Mouse (Mus musculus): Measurements from ENCODE around the gene Atp13a2.

The Atp13a2 gene

DNA sequence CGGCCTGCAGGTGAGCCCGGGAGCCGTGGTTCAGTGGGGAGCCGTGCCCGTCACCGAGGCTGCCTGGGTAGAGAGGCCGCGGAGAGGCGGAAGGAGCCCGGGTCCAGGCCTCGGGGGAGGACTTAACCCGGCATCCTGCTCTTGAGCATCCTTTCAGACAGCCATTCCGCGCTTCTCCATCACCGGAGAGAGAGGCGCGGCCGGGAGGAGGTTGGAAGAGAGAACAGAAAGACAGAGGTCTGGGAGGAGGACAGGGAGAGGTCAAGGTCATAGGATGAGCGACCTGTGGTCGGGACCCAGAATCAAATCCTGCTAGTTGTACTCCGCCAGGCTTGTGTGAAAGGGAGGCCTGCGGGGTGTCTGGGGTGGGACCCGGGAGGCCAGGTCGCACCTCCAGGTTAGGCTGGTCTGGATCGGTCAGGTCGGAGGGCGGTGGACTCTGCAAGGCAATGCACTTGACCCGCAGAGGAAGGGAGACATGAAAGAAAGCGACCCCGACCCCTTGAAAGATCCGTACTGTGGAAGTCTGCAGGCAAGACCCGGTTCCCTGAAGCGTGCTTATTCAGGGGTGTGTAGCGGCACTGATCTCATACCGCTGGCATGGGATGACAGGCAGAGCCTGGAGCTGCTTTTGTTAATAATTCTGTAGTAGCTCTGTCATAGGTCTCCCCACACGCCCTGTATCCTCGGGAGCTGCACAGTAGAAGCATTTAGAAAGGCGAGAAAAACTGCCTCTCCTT lies 25.0 kb upstream of the Atp13a2 start:
- DNase-seq (ENCODE audit: inconsistent age in 2 of 2, low spot score in 1 of 2) = no peak

DNA sequence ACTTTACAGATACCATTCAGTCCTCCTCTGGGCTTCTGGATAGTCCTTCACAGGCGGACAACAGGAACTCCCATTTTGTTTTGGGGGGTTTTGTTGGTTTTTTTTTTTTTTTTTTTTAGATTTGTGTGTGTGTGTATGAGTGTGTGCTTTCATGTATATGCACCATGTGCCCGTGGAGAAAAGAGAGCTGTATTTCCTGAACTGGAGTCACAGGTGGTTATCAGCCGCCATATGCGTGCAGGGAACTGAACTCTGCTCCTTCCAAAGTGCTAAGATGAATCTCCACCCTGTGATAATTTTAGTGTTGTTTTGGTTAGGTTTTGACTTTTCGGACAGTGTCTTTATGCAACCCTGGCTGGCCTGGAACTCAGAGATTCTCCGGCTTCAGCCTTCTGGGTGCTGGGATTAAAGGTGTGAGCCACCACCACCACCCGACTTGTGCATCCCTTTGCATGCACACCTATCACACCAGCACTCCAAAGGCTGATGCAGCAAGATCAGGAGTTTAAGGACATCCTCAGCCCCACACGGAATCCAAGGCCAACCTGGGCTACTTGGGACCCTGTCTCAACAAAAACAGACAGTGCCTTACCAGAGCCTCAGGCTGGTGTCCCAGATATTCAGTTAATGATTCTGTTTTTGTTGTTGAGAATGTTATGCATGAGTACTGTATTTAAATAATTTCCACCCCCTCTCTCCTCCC lies 24.3 kb upstream of the Atp13a2 start:
- DNase-seq (ENCODE audit: inconsistent age in 2 of 2, low spot score in 1 of 2) = peak in 1 of 2 experiments; percentile 61

DNA sequence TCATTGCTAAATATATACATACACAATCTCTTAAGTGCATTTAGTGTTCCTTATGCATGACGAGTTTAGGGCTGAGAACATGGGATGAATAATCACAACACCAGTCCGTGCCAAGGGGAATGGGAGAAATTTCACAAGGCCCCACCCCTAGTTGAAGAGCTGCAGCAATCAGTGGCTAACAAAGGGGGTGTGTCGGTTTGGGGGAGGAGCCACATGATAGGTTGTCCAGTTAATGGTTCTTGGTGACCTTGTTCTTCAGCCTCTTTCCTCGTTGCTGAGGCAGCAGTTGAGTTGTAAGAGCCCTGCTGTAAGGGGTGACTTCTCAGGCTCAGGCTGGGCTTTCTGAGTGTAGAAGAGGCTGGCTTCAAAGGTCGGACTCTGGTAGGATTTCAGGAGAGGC lies 23.7 kb upstream of the Atp13a2 start:
- DNase-seq (ENCODE audit: inconsistent age in 2 of 2, low spot score in 1 of 2) = peak; percentile 92 to 95

DNA sequence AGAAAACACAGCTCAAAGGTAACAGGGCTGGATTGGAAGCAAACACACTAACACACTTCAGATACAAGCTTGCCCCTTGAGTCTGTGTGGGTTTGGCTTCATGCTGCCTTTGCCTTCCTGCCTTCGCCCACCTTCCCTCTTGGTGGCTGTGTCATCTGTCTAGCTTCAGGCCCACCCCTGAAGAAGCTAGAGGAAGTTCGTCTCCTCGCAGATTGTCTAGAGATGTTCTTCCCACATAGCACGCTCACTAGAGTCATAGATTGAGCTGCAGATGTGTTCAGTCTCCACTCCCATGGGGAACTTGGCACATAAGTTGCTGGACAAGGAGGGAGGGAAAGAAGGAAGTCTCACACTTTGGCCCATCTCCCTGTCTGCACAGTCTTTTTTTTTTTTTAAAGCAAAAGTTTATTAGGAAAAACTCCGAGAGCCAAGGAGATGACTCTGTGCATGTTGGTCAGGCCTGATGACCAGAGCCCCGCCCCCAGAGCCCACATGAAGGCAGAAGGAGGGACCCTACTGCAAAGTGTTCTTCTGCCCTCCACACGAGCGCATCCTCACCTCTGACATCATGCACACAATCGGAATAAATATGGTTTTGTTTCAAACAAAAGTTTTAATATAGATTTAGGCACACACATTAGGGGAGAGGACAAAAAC lies 22.6 kb upstream of the Atp13a2 start:
- peak in 1 of 2 experiments; percentile 58 for DNase-seq (ENCODE audit: inconsistent age in 2 of 2, low spot score in 1 of 2)

DNA sequence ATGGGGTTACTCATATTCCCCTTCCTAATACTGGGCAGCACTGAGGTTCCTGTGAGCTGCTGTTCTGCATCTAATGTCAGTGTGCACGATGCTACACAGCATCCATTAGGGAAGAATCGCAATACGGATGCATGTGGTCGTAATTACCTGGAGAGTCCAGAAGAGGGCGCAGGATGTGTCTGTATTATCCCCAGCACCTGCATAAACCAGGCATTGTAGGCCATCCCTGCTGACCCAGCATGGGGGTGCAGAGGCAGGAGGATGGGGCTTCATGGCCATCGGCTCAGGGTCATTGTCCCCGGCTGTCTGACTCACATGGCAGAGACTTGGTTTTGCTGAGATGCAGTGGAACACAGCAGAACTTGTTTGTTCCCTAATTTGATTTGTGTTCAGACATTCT lies 22.1 kb upstream of the Atp13a2 start:
- DNase-seq (ENCODE audit: inconsistent age in 2 of 2, low spot score in 1 of 2) = peak; percentile 92 to 95

DNA sequence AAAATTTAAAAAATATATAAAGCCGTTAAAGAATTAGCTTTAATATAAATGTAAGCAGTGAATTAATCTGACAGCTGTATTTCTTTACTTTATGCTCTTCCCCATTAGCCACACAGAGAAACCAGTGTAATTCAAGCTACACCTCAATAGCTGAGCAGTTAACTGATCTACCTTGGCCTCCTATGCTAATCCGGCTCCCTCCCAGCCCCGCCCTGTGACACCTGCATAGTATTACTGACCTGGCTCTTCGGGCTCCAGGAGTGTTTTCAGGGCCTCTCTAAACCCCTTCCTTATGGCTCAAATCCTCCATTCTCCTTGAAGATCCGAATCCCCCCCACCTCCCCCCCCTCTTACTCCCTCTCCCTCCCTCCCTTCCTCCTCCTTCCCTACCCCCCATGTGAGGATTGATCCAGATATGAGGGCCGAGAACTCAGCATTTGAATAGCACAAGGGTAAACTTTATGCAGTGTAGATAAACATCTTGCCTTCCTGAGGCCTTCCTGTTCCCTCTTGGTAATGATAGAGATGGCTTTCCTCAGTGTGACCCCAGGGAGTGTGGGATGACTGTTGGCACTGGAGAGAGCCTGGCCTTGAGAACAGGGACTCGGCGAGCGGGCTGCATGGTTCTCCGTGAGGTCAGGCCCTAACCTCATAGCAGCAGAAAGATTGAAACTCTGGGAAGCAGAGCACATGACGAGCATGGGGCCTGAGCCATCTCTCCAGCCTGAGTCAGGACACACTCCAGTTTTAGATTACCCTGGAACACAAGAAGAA lies 19.1 kb upstream of the Atp13a2 start:
- peak; percentile 74 to 75 for DNase-seq (ENCODE audit: inconsistent age in 2 of 2, low spot score in 1 of 2)

DNA sequence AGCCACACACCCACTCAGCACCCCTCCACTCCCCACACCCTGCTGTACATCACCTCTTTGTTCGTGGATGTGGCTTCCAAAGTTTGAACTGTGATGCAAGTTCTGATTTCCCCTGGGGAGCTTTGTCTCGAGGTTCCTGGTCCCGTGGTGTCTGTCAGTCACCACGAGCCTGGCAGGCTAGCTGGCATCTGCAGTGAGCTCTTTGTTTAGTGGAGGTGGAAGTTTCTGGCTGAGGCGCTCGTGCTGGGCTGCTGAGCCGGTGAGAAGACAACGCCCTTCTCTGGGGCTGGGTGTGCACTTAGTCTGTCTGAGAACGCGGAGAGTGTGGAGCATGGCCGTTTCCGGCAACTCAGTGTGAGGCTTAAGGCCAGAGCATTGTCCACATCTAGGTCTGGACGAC lies 15.0 kb upstream of the Atp13a2 start:
- DNase-seq (ENCODE audit: inconsistent age in 2 of 2, low spot score in 1 of 2) = no peak

DNA sequence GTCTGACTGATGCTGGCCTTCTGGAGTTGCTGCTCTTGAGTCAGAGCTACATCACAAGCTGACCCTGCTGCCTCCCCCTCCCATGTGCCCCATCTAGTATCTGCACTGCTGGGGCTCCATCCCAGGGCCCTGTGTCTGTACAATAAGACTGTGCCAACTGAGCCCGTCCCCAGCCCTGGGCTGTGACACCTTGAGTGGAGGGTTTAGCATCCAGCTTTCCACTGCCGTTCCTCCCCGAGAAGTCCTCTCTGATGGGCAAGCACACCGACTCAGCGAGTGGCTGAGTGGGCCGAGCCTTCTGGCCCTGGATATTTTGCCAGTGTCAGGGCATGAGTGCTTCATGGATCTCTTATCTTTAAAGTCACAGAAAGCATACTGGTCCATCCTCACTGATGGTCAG lies 12.3 kb upstream of the Atp13a2 start:
- peak in 1 of 2 experiments; percentile 53 for DNase-seq (ENCODE audit: inconsistent age in 2 of 2, low spot score in 1 of 2)

DNA sequence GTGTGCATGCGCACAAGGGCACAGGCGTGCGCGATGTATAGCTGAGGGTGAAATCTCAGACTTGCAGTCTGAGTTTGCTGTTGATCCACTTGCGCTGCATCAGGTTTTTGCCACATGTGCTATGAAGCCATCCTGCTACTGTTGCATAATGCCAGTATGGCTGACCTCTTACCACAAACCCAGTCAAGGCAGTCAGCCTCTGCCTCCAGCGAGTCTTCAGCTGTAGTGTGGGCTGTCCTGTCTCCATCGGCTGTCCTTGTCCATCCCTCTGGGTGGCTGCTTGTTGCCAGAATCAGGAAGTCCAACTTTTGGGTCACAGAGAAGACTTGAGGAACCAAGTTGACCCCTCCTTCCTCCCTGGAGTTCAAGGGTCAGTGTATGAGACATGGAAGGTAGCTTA lies 11.3 kb upstream of the Atp13a2 start:
- DNase-seq (ENCODE audit: inconsistent age in 2 of 2, low spot score in 1 of 2) = peak in 1 of 2 experiments; percentile 73

DNA sequence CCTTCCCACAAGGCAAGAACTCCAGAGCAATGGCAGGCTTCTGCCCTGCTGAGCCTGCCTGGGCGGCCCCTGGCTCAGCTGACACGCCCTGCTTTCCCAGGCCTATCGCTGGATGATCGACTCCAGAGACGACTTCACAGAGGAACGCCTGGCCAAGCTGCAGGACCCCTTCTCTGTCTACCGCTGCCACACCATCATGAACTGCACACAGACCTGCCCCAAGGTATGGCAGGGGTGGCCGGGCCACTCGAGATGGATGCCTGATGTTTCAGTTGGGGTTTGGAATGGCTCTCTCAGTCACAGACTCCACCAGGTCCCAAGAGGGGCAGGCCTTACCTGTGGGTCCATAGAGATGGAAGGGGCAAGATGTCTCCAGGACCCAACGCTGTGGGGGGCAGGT lies 9.4 kb upstream of the Atp13a2 start:
- no peak for DNase-seq (ENCODE audit: inconsistent age in 2 of 2, low spot score in 1 of 2)

DNA sequence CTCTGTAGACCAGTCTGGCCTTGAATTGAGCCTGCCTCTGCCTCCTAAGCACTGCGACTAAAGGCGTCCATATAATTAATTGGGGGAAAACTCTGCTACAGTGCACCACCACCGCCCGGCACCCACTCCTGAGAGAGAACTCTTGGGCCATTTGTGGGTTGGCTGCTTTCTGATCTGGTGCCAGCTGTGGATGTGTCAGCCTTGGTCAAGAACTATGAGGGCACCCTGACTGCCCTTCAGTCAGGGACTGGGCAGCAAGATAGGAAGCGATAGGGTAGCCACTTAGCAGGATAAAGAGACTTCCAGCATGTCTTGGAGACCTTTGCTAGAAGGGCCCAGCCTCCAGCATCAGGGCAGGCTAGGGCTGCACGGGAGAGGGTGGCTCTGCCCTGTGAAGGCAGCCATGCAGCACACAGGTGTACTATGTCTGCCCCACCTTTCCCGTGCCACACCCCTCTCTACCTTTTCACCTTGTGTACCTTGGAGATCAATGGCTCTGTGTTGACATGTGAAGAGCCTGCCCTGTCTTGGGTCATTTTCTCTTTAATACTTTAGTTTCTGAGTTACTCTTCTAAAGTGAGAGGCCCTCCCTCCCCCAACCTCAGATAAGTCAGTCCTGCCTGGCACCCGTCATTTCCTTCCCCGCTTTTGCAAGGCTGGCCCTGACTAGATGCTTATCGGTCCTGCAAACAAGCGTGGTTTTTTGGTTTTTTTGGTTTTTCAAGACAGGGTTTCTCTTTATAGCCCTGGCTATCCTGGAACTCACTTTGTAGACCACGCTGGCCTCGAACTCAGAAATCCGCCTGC lies 8.6 kb upstream of the Atp13a2 start:
- DNase-seq (ENCODE audit: inconsistent age in 2 of 2, low spot score in 1 of 2) = peak; percentile 86 to 90

DNA sequence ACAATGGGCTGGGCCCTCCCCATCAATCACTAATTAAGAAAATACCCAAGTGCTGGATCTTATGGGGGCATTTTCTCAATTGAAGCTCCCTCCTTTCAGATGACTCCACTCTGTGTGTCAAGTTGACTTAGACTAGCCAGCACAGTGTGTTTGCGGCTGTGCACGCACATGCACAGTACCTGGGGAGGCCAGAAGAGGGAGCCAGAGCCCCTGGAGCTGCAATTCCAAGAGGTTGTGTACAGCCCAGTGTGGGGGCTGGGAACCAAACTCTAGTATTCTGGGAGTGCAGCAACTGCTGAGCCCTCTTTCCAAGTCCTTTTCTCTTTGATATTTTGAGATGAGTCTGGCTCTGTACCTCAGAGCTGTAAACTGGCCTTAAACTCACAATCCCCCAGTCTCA lies 5.1 kb upstream of the Atp13a2 start:
- no peak for DNase-seq (ENCODE audit: inconsistent age in 2 of 2, low spot score in 1 of 2)

DNA sequence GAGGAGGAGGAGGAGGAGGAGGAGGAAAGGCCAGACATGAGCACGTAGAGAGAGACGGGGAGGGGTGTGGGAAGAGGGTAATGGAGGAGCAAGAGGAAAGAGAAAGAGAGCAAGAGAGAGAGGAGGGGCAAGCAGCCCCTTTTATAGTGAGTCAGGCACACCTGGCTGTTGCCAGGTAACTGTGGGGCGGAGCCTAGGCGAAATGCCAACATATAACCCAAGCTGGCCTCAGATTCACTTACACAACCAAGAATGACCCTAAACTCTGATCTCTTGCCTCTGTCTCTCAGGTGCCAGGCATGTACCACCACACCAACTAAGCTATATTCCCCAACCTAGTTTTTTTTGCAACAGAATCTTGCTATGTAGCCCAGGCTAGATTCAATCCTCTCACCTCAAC lies 3.9 kb upstream of the Atp13a2 start:
- DNase-seq (ENCODE audit: inconsistent age in 2 of 2, low spot score in 1 of 2) = no peak

DNA sequence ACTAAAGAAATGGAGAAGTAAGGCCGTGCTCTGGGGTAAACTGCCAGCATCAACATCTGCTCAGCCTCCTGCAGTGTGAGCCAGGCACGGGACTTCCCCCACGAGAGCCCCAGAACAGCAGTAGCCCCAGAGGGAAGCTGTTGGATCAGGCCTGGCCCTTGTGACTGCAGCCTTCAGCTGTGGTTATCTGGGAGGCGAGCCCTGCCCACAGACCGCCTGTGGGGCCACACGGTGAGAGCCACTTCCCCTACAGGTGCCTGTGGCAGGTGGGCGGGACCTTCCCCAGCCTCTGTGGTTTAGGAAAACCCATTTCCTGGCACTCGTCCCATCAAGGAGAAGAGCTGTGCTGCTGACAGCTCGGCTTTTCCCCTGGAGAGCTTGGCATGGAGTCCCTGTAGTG lies 3.2 kb upstream of the Atp13a2 start:
- peak; percentile 57 to 69 for DNase-seq (ENCODE audit: inconsistent age in 2 of 2, low spot score in 1 of 2)

DNA sequence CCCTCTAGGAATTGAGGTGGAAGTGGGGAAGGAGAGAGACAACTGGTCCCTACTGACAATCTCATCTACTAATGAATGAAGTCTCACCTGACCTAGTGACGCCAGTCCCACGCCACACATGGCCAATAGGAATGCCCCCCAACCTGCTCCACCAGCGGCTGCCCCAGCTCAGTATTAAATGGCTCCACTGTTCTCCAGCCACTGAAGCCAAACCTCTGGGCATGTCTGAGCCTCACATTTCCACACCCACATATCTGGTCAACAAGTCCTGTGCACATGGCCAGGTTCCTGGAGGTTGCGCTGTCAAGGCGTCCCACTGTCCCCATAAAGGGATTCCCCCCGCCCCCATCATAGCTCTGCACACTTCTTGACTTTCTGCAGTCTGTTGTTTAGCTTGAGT lies 2.1 kb upstream of the Atp13a2 start:
- DNase-seq (ENCODE audit: inconsistent age in 2 of 2, low spot score in 1 of 2) = no peak

DNA sequence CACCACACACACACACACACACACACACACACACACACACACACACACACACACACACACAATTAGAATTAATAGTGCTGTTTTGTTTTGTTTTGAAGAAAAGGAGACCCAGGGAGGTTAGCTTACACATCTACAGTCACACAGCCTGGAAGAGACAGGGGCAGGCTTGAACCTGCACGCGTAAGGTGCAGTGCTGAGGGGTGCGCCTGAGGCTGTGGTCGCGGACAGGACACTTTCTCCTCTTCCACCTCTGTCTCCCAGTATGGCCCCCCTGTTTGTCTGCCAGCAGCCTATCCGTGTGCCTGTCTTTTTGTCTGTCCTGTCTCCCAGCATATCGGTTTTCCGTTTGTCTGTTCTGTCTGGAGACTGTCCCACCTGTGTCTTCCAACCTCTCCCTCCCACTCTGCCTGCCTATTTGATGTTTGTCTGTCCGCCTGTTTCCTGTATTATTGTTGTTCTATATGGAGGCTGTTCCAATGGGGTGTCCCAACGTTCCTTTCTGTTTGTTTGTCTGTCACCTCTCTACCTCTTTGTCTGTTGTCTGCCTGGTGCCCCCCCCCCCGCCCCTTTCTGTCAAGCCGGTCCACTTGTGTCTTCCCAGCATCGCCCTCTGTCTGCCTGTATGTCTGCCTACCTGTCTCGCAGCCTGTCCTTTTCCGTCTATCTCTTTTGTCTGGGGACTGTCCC lies 506 bp upstream of the Atp13a2 start:
- no peak for DNase-seq (ENCODE audit: inconsistent age in 2 of 2, low spot score in 1 of 2)

DNA sequence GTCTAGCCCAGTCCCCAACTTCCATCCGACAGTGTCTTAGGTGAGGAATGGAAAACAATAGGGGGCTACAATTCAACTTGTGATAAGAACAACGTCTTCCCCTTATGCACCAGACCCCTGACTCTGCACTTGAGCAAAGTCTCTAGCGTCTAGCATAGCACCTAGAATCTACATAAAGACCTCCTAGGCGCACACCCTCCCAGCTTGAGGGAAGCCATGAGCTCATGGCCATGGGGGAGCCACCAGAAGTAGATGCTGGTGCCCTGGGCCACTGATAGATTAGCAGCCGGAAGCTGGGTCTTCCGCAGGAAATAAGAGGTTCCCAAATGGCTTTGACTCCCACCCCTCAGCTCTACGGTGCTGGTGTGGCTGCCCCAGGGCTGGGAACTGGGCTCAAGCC lies 803 bp downstream of the Atp13a2 start:
- DNase-seq (ENCODE audit: inconsistent age in 2 of 2, low spot score in 1 of 2) = peak in 1 of 2 experiments; percentile 55

DNA sequence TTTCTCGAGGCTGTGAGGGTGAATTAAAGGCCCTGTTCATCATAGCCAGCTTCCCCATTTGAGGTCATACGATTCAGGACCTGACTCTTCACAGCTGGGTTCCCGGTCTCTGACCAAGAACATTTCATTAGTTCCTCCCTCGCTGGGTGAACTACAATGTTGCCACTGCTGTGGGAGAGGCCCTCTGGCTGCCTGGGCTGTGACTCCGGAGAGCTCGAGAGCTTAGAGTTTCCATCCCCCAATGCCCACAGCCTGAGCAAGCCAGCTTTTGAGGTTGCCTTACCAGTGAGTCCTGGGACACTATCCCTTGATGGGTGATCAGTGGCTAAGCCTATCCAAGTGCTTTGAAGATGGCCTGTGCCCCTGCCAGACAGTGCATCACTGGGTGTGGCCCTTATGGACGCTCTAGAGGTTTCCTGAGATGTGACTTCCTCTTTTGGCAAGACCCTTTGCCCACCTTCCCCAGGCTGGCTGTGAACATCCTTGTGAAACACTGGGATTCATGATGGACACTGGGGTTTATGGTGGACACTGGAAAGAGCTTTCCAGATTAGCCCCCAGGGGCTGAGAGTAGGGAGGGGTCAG lies 2.1 kb downstream of the Atp13a2 start:
- peak in 1 of 2 experiments; percentile 48 for DNase-seq (ENCODE audit: inconsistent age in 2 of 2, low spot score in 1 of 2)

DNA sequence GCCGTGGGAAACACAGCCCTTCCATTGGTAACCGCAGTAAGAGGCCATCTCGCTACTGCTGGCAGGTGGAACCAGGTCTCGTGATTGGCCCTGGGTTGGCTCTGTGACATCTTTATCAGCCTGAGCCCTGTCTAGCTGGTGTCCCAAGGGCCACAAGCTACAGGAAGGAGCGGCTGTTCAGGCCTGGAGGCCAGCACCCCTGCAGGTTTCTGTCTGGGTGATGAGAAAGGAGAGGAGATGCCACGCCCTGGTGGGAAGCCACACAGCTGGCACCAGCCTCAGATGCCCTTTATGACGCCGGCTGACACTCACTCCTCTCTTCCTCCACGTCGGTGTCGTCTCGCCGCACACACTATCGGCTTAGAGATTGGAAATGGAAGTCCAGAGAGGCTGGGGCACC lies 2.8 kb downstream of the Atp13a2 start:
- DNase-seq (ENCODE audit: inconsistent age in 2 of 2, low spot score in 1 of 2) = no peak

DNA sequence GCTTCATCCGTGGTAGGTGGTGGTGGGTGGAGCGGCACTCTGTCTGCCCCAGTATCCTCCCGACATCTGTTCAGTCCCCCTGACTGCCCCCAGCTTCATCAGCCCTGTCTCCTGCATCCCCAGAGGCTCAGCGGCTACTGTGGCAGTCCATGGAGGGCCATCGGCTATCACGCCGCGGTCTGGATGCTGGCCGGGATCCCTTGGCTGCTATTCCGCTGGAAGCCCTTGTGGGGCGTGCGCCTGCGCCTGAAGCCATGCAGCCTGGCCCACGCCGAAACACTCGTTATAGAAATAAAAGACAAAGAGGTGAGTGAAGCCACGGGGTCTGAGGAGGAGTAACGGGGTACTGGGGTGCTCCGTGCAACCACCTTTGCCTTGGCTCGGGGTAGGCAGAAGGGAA lies 5.5 kb downstream of the Atp13a2 start:
- DNase-seq (ENCODE audit: inconsistent age in 2 of 2, low spot score in 1 of 2) = no peak

Measured in adrenal gland, adult (tissue).